Mouse (Mus musculus): ENCODE measurements around the gene Kank1.

- no peak for TF ChIP-seq CTCF (IDR thresholded peaks at IDR 0.05; ENCODE audit: low read depth, low read length)
- TF ChIP-seq POLR2A (IDR thresholded peaks at IDR 0.05; ENCODE audit: extremely low read depth, insufficient read depth, low read length): no peak
Observed at GRCm38 (mm10) chr19:25361956-25362355, 125.2 kb downstream of the Kank1 start.
